Mouse (Mus musculus): ENCODE results near the gene Ank2. TPM values are rescaled to one million over a fixed set of nuclear protein-coding genes. Genes with fewer than 3 reads are reported as not detected.
"Not testable (repeated sequence)": the region's sequence is repeated elsewhere in the genome, so short reads cannot be mapped to it uniquely, and the experiment has no call there.

Ank2 gene
- polyA plus RNA-seq, 1 experiment from 2014 or later, result 40.4 TPM

DNA sequence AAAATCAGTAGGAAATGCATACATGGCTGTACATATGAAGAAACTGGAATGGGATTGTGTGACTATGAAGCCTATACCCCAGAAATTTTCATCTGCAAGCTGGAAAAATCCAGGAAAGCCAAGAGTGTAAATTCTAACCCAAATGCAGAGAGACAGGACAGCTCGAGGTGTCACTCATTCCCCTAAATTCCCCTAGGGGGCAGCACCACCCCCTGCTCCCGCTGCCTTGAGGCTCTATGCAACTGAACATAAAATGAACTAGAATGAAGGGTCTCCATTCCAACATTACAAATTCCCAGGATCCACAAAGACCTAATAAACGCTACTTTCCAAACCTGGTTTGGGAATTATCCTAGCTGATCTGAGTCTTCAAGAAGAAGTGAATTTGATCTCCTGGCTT, 48.1 kb downstream of the Ank2 start:
- Histone ChIP-seq H3K27me3 (ENCODE audit: low read depth, poor library complexity, severe bottlenecking) (peaks cover 4% of the 10 kb centered on the region; the same call in 1 of the 2 replicates), H3K27ac (replicated peaks) (no peak overlapping the region), H3K36me3 (no peaks in the 10 kb centered on the region), H3K9me3 (replicated peaks) (no peaks in the 10 kb centered on the region), H3K4me1 (no peaks in the 10 kb centered on the region), H3K4me3 (no peak overlapping the region)
- 10% methylated on average over 3 of the region's 3 CpGs for WGBS
- peak; percentile 47 for DNase-seq (ENCODE audit: low spot score)

DNA sequence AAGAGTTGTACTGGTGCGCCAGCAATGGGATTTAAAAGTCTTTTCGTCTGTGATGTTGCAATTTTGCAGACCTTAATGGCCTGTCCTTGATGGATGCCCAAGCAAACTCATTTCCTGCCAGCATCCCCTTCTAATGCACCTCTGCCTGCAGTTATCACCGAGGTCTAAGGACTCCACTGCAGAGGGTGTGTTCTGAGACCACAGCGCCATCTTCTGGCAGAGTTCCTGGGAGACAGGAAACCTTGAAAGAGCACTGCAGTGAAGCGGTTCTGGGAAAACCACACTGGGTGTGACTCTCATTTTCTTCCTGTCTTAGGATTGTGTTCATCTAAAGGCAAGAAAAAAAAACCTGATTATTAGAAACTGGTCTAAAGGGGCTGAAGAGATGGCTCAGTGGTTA, 53.0 kb downstream of the Ank2 start:
- H3K9me3 ChIP-seq (replicated peaks), result no peaks in the 10 kb centered on the region
- no peak overlapping the region for H3K27ac ChIP-seq (replicated peaks)
- no peaks in the 10 kb centered on the region for H3K36me3 ChIP-seq
- no peak overlapping the region for H3K4me3 ChIP-seq
- WGBS, result 56% methylated on average over 5 of the region's 5 CpGs
- no peaks in the 10 kb centered on the region for H3K4me1 ChIP-seq
- peaks cover 4% of the 10 kb centered on the region; the same call in 1 of the 2 replicates for H3K27me3 ChIP-seq (ENCODE audit: low read depth, poor library complexity, severe bottlenecking)
- peak; percentile 74 for DNase-seq (ENCODE audit: low spot score)

DNA sequence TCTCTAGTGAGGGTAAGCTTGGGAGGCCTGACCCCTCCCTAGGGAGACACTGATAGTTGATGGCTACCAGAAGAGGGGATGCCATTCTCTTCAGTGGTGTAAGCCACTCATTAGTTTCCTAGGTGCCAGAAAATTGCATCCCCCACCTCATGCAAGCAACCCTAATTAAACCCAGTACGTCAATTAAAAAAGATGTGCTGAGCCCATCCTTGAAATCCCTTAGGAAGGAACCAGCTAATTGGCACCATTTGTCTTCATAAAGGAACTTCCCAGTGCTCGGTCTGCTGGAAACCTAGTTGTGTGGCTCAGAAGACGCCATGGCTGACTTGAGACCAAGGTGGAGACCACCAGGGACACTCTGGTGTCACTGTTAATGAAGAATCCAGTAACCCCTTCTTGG, 65.9 kb downstream of the Ank2 start:
- no peaks in the 10 kb centered on the region for H3K4me1 ChIP-seq
- no peaks in the 10 kb centered on the region for H3K36me3 ChIP-seq
- DNase-seq (ENCODE audit: low spot score), result no peak
- H3K27ac ChIP-seq (replicated peaks), result no peak overlapping the region
- H3K9me3 ChIP-seq (replicated peaks), result no peaks in the 10 kb centered on the region
- WGBS, result 67% methylated on average over 3 of the region's 3 CpGs
- H3K4me3 ChIP-seq, result no peak overlapping the region
- no peaks in the 10 kb centered on the region for H3K27me3 ChIP-seq (ENCODE audit: low read depth, poor library complexity, severe bottlenecking)

DNA sequence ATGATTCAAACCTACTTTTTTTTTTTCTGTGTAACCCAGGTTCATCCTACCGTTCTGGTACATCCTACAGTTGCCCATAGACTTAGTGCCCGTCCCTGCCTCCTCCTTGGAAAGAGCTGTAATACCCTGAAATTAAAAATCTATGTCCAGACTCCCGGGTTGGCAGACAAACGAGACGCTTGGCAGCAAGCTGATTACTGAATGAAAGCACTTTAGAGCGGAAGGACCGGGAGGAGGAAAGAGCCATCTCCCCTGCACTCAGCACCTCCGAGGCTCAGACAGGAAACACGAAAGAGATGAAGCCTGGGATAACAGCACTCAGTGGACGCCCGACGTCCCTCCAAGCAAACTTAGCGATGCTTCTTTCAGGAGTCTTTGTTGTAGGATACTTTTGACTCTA, 69.3 kb downstream of the Ank2 start:
- no peaks in the 10 kb centered on the region for H3K4me1 ChIP-seq
- no peaks in the 10 kb centered on the region for H3K36me3 ChIP-seq
- H3K27me3 ChIP-seq (ENCODE audit: low read depth, poor library complexity, severe bottlenecking), result no peaks in the 10 kb centered on the region
- H3K9me3 ChIP-seq (replicated peaks), result no peaks in the 10 kb centered on the region
- no peak for DNase-seq (ENCODE audit: low spot score)
- no peak overlapping the region for H3K27ac ChIP-seq (replicated peaks)
- WGBS, result 86% methylated on average over 13 of the region's 13 CpGs
- no peak overlapping the region for H3K4me3 ChIP-seq

DNA sequence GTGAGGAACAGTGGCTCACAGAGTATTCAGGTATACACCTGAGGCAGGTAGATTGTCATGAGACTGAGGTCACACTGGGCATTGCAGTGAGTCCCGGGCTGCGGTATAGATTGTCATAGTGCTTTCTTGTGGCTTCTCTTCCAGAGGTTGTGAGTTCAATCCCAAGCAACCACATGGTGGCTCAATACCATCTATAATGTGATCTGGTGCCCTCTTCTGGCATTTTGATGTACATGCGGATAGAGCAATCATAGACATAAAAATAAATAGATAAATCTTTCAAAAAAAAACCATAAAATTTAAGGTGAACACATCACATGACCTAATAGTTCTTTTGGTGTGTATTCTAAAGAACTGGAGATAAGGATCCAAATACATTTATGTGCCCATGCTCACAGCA, 70.6 kb downstream of the Ank2 start:
- no peaks in the 10 kb centered on the region for H3K36me3 ChIP-seq
- DNase-seq (ENCODE audit: low spot score), result no peak
- 90% methylated on average over 3 of the region's 3 CpGs for WGBS

DNA sequence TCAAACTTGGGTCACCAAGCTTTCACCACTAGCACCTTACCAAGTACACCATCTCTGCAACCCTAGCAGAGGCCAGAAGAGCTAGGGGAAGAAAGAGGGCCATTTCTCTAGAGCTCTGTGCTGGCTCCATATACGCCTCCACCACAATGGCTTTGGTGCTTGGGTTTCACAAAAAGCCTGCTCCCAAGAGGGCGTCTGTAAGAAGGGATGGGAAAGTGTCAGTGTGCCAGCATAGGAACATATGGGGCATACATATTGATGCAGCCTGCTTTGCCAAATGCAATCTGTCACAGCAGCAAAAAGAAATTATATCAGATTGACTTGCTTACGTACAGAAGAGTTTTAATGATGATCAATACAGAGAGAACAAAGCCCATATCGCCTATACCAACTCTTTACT, 82.2 kb downstream of the Ank2 start:
- WGBS, result 88% methylated on average over 4 of the region's 4 CpGs
- H3K27me3 ChIP-seq (ENCODE audit: low read depth, poor library complexity, severe bottlenecking), result no peaks in the 10 kb centered on the region
- DNase-seq (ENCODE audit: low spot score), result no peak
- H3K27ac ChIP-seq (replicated peaks), result no peak overlapping the region
- H3K4me1 ChIP-seq, result no peaks in the 10 kb centered on the region
- H3K9me3 ChIP-seq (replicated peaks), result no peaks in the 10 kb centered on the region
- no peak overlapping the region for H3K4me3 ChIP-seq
- H3K36me3 ChIP-seq, result no peaks in the 10 kb centered on the region

More for the DNA sequence above, 70.6 kb downstream of the Ank2 start:
- Histone ChIP-seq H3K4me1 (no peaks in the 10 kb centered on the region), H3K27me3 (ENCODE audit: low read depth, poor library complexity, severe bottlenecking) (no peaks in the 10 kb centered on the region), H3K9me3 (replicated peaks) (no peaks in the 10 kb centered on the region), H3K4me3 (no peak overlapping the region), H3K27ac (replicated peaks) (no peak overlapping the region)

DNA sequence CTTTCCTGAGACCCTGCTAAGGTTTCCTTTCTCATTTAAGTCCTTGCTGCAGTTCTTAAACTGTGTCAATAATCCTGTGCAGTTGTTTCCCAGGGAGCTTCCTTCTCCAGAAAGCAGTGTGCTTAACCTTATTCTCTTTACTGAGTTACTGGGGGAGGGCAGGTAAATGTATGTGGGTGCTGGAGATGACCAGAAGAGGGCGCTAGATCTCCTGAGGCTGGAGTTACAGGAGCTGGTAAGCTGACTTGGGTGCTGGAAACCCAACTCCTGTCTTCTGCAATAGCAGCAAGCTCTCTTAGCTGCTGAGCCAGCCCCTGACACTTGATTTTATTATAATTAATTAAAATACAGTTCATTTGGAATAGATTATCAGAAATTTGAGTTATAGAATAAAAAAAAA, 84.7 kb downstream of the Ank2 start:
- no peaks in the 10 kb centered on the region for H3K9me3 ChIP-seq (replicated peaks)
- H3K4me3 ChIP-seq, result no peak overlapping the region
- WGBS, result 56% methylated on average over 1 of the region's 1 CpGs
- H3K27ac ChIP-seq (replicated peaks), result no peak overlapping the region
- H3K36me3 ChIP-seq, result no peaks in the 10 kb centered on the region
- peak; percentile 16 for DNase-seq (ENCODE audit: low spot score)
- no peaks in the 10 kb centered on the region for H3K4me1 ChIP-seq
- no peaks in the 10 kb centered on the region for H3K27me3 ChIP-seq (ENCODE audit: low read depth, poor library complexity, severe bottlenecking)

DNA sequence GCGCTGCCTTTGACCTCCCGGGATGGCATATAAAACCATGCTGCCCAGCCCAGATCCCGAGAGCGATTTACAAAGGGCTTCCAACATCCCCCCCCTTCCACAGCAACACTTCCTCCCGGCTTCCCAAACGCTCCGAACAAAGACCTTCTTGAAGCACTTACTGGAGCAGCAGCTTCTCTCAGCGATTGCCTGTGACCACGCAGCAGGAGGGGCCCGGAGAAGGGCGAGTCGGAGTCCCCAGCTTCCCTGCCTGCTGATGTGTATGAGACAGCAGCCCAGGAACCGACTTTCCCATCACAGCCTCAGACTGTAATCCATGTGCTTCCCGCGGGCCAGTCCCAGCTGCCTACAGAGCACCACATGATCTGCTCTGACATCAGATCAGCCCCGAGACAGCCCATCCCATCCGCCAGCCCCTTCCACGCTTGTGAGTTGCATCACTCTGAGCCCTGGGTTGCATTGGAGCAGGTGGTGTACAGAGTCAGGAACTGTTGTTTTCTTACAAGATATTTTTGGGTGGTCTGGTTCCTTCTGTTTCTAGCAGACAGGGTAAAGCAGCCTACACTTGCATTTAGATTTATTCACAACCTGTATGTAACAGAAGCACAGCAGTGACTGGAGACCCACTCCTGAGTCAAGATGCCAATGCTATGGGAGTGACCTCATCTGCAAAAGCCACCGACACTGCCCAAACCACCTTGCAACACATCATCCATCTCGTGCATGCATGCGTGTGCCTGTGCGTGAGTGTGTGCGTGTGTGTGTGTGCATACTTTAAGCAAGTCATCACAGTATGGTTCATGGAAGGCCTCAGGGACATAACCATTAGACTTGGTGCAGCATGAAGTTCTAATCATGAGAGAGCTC, 90.2 kb downstream of the Ank2 start:
- H3K9me3 ChIP-seq (replicated peaks), result no peaks in the 10 kb centered on the region
- H3K4me3 ChIP-seq, result peak overlapping the region; percentile 59
- no peaks in the 10 kb centered on the region for H3K27me3 ChIP-seq (ENCODE audit: low read depth, poor library complexity, severe bottlenecking)
- peaks cover 37% of the 10 kb centered on the region for H3K4me1 ChIP-seq
- peak; percentile 83 for DNase-seq (ENCODE audit: low spot score)
- WGBS, result 18% methylated on average over 23 of the region's 23 CpGs
- peak overlapping the region; percentile 92 for H3K27ac ChIP-seq (replicated peaks)
- no peaks in the 10 kb centered on the region for H3K36me3 ChIP-seq

DNA sequence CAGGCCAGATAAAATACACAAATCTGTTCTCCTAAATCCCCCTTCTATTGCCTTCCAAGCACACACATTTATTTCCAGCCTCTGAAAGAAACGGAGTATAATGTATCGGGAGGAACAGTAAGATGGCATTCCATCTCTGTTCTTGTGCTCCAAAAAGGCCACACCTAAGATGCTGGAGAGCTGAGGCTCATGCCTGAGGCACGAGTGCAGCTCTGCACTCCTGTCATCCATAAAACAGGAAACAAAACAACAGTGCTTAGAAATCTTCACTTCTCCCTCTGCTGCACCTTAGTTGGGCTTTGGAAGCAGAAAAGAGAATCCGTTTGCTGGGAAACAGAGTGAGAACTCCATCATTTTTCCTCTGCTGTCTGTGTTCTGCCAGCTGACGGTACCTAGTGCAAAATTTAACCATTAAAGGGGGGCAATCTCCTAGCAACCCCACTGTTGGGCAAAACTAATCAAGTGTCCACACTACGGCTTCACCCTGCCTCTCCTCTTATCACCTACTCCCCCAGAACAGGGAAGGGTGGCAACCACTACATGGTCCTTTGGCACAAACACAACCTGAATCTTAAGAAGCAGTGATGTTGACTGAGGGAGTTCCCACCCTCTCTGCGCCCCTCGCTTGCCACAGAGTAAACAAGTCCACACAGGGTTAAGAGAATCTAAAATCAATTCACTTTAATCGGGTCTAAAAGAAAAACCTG, 91.1 kb downstream of the Ank2 start:
- no peaks in the 10 kb centered on the region for H3K36me3 ChIP-seq
- peak overlapping the region; percentile 59 for H3K4me3 ChIP-seq
- peak; percentile 20 for DNase-seq (ENCODE audit: low spot score)
- peak overlapping the region; percentile 92 for H3K27ac ChIP-seq (replicated peaks)
- 14% methylated on average over 9 of the region's 9 CpGs for WGBS
- peaks cover 37% of the 10 kb centered on the region for H3K4me1 ChIP-seq
- H3K9me3 ChIP-seq (replicated peaks), result no peaks in the 10 kb centered on the region
- no peaks in the 10 kb centered on the region for H3K27me3 ChIP-seq (ENCODE audit: low read depth, poor library complexity, severe bottlenecking)

DNA sequence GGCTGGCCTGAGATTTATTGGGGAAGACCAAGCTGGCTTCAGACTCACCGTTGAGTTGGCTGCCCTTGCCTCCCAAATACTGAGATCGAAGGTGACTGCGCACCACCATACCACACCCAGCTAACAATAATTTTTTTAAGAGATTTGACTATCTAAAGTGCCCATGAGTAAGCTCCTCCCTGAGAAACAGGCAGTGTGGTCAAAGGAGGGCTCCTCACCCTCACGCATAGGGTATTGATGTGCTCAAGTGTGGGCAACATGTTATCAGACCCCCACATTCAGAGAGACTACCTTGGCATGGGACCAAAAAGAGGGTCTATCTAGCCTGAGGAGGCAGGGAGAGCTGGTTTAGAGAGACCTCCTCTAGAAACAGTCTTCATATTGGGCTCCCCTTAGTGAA, 92.3 kb downstream of the Ank2 start:
- no peaks in the 10 kb centered on the region for H3K27me3 ChIP-seq (ENCODE audit: low read depth, poor library complexity, severe bottlenecking)
- DNase-seq (ENCODE audit: low spot score), result no peak
- H3K4me3 ChIP-seq, result no peak overlapping the region
- no peaks in the 10 kb centered on the region for H3K36me3 ChIP-seq
- H3K9me3 ChIP-seq (replicated peaks), result no peaks in the 10 kb centered on the region
- H3K4me1 ChIP-seq, result peaks cover 37% of the 10 kb centered on the region
- 97% methylated on average over 4 of the region's 4 CpGs for WGBS
- no peak overlapping the region for H3K27ac ChIP-seq (replicated peaks)

DNA sequence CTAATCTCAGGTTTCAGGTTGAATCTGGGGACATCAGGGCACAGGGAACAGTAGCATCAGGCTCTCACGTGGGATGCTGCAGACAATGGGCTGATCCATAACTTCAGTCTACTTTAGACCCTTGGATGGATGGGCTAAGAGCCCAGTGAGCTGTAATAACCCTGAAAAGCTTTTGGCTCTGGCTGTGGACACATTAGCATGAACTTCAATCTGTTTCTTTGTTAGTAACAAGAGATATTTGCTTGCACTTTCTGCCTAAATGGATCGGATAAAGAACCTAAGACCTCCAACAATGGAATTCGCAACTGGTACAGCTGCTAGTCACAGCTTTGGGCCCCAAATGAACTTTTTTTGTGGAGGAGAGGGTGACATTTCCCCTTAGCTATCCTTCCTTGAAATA, 94.8 kb downstream of the Ank2 start:
- Histone ChIP-seq H3K27ac (replicated peaks) (peak overlapping the region; percentile 64; the same call in 1 of the 2 replicates), H3K9me3 (replicated peaks) (no peaks in the 10 kb centered on the region; the same call in 1 of the 2 replicates), H3K4me3 (no peak overlapping the region), H3K27me3 (ENCODE audit: low read depth, poor library complexity, severe bottlenecking) (no peaks in the 10 kb centered on the region), H3K4me1 (peaks cover 37% of the 10 kb centered on the region), H3K36me3 (peaks cover 3% of the 10 kb centered on the region)
- WGBS, result 53% methylated on average over 3 of the region's 3 CpGs
- DNase-seq (ENCODE audit: low spot score), result no peak

DNA sequence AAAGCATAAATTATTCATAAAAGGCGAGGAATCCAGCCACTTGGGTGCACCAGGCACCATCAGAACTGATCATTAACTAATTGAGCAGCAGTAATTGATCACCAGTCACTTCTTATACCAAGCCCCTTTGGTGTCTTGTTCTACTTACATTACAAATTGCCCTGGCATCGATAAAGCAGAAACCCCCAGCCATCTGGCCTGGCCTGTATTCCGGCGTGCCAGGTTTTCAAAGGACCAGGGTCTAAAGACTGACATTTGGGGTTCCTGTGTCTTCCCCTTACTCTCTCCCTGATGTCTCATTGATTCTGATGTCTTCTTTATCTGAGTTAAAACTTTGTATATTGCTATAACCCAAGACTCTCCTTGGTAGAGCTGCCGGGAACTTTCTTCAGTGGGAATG, 98.2 kb downstream of the Ank2 start:
- Histone ChIP-seq H3K9me3 (replicated peaks) (peaks cover 3% of the 10 kb centered on the region; the same call in 1 of the 2 replicates), H3K27ac (replicated peaks) (no peak overlapping the region), H3K36me3 (peaks cover 27% of the 10 kb centered on the region), H3K27me3 (ENCODE audit: low read depth, poor library complexity, severe bottlenecking) (no peaks in the 10 kb centered on the region), H3K4me3 (no peak overlapping the region), H3K4me1 (peaks cover 13% of the 10 kb centered on the region)
- 91% methylated on average over 5 of the region's 5 CpGs for WGBS
- DNase-seq (ENCODE audit: low spot score), result no peak

DNA sequence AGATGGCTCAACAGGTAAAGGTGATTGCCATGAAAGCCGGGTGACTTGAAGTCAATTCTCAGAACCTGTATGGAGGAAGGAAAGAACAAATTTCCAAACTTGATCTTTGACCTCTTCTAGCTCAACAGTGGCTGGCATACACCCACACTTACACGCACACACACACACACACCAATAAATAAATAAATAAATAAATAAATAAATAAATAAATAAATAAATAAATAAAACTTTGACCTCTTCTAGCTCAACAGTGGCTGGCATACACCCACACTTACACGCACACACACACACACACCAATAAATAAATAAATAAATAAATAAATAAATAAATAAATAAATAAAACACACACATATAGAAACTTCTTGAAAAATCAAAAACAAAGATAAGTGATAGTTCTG, 98.7 kb downstream of the Ank2 start:
- peaks cover 27% of the 10 kb centered on the region for H3K36me3 ChIP-seq
- 94% methylated on average over 3 of the region's 3 CpGs for WGBS

More for the DNA sequence above, 98.7 kb downstream of the Ank2 start:
- peaks cover 13% of the 10 kb centered on the region for H3K4me1 ChIP-seq
- not testable (repeated sequence) for H3K27ac ChIP-seq (replicated peaks); H3K4me3 ChIP-seq; H3K27me3 ChIP-seq (ENCODE audit: low read depth, poor library complexity, severe bottlenecking); DNase-seq (ENCODE audit: low spot score); H3K9me3 ChIP-seq (replicated peaks)

Data from midbrain, embryonic 10.5 days (tissue).